Mouse (Mus musculus) lung, embryonic 14.5 days (tissue): ENCODE measurements at regions not wholly inside any gene's neighbourhood (a gene's known extent, or its start where the extent isn't known, plus 50 kb on each side); places are given as distances from the start of the nearest gene placed in this dataset.
A peak's percentile ranks its signal among the peaks of the same experiment; 100 is the strongest.

Experiments used
- ATAC-seq: fragments of 200-750 bp; cut with Nextera tagmentation; 2 replicates; pipeline ENCODE4 v1.8.0; 2017; ENCODE audit warnings: mild to moderate bottlenecking, moderate TSS enrichment, moderate library complexity; ENCODE audit not compliant: insufficient read depth
- DNase-seq: peaks from one replicate; pipeline ENCODE4 v3.0.0-alpha.2; 2015
- H3K27ac ChIP-seq: fragments of 300-500 bp; sonication (generic); 2 replicates; pipeline ENCODE4 v1.5.1; 2014; ENCODE audit warnings: low read depth, mild to moderate bottlenecking, moderate library complexity
- H3K27me3 ChIP-seq: fragments of 300-500 bp; sonication (generic); 2 replicates; pipeline ENCODE4 v1.6.1; 2014; ENCODE audit warnings: low read length, control low read depth; ENCODE audit not compliant: insufficient read depth
- H3K36me3 ChIP-seq: fragments of 300-500 bp; sonication (generic); 2 replicates; pipeline ENCODE4 v1.6.1; 2014; ENCODE audit warnings: control low read depth; ENCODE audit not compliant: insufficient read depth
- H3K4me1 ChIP-seq: fragments of 300-500 bp; sonication (generic); 2 replicates; pipeline ENCODE4 v1.6.1; 2014; ENCODE audit warnings: antibody characterized with exemption, control low read depth; ENCODE audit not compliant: insufficient read depth
- H3K4me2 ChIP-seq: fragments of 300-500 bp; sonication (generic); 2 replicates; pipeline ENCODE4 v1.6.1; 2014; ENCODE audit warnings: mild to moderate bottlenecking
- H3K4me3 ChIP-seq: fragments of 300-500 bp; sonication (generic); 2 replicates; pipeline ENCODE4 v1.5.1; 2014; ENCODE audit warnings: low read depth, low read length
- H3K9ac ChIP-seq: fragments of 300-500 bp; sonication (generic); 2 replicates; pipeline ENCODE4 v1.6.1; 2014
- H3K9me3 ChIP-seq: fragments of 300-500 bp; sonication (generic); 2 replicates; pipeline ENCODE4 v1.6.1; 2016; ENCODE audit warnings: low read depth, low read length, control low read depth
- CTCF ChIP-seq: IDR thresholded peaks from 2 replicates; pipeline ENCODE4 v1.5.1; 2016; ENCODE audit warnings: antibody characterized with exemption, low read depth
- WGBS: fragments of 180-500 bp; shearing (Covaris S2); extraction: QIAGEN DNeasy Blood & Tissue Kit; methylation state at CpG from one replicate; pipeline ENCODE4 v1.1.7; 2014; 5-methylcytosine and 5-hydroxymethylcytosine counted together

- Histone ChIP-seq H3K4me2 (no peak overlapping the region), H3K4me3 (no peak overlapping the region), H3K27me3 (no peaks in the 10 kb centered on the region), H3K9ac (no peak overlapping the region), H3K4me1 (no peaks in the 10 kb centered on the region), H3K27ac (no peak overlapping the region), H3K36me3 (no peaks in the 10 kb centered on the region), H3K9me3 (no peaks in the 10 kb centered on the region)
- 78% methylated on average over 1 of the region's 1 CpGs for WGBS
- ATAC-seq (no peak), DNase-seq (no peak)
- no peak for TF ChIP-seq CTCF
Observed at GRCm38 (mm10) chr14:101067082-101067481, 133.0 kb downstream of the Prr30 start.

GRCm38 (mm10) chr14:101056874-101057273 lies 143.3 kb downstream of the Prr30 start:
- TF ChIP-seq CTCF, result no peak
- H3K9ac ChIP-seq, result no peak overlapping the region
- WGBS, result 85% methylated on average over 2 of the region's 2 CpGs
- H3K9me3 ChIP-seq, result no peaks in the 10 kb centered on the region
- no peak overlapping the region for H3K4me2 ChIP-seq
- H3K27me3 ChIP-seq, result no peaks in the 10 kb centered on the region
- no peak for DNase-seq
- no peak overlapping the region for H3K4me3 ChIP-seq
- ATAC-seq, result no peak
- no peaks in the 10 kb centered on the region for H3K36me3 ChIP-seq
- no peaks in the 10 kb centered on the region for H3K4me1 ChIP-seq
- no peak overlapping the region for H3K27ac ChIP-seq

- H3K36me3 ChIP-seq, result no peaks in the 10 kb centered on the region
- no peaks in the 10 kb centered on the region for H3K27me3 ChIP-seq
- no peak overlapping the region for H3K9ac ChIP-seq
- no peaks in the 10 kb centered on the region for H3K4me1 ChIP-seq
- H3K4me2 ChIP-seq, result no peak overlapping the region
- H3K4me3 ChIP-seq, result no peak overlapping the region
- DNase-seq (peak; percentile 48), ATAC-seq (peak; percentile 79)
- 10% methylated on average over 3 of the region's 3 CpGs for WGBS
- H3K27ac ChIP-seq, result no peak overlapping the region
- TF ChIP-seq CTCF, result no peak
- no peaks in the 10 kb centered on the region for H3K9me3 ChIP-seq
Observed at GRCm38 (mm10) chr14:101055915-101056314, 144.2 kb downstream of the Prr30 start.

GRCm38 (mm10) chr14:101054786-101055185 lies 145.3 kb downstream of the Prr30 start:
- no peak overlapping the region for H3K4me3 ChIP-seq
- H3K27me3 ChIP-seq, result no peaks in the 10 kb centered on the region
- H3K9me3 ChIP-seq, result no peaks in the 10 kb centered on the region
- no peak overlapping the region for H3K4me2 ChIP-seq
- no peak for TF ChIP-seq CTCF
- no peak overlapping the region for H3K9ac ChIP-seq
- H3K36me3 ChIP-seq, result no peaks in the 10 kb centered on the region
- H3K27ac ChIP-seq, result no peak overlapping the region
- WGBS, result 71% methylated on average over 4 of the region's 4 CpGs
- H3K4me1 ChIP-seq, result no peaks in the 10 kb centered on the region
- ATAC-seq, result no peak
- DNase-seq, result no peak

GRCm38 (mm10) chr14:101052760-101053159 lies 147.4 kb downstream of the Prr30 start:
- Histone ChIP-seq H3K9me3 (no peaks in the 10 kb centered on the region), H3K36me3 (no peaks in the 10 kb centered on the region), H3K4me3 (no peak overlapping the region), H3K4me1 (no peaks in the 10 kb centered on the region), H3K9ac (no peak overlapping the region), H3K27me3 (no peaks in the 10 kb centered on the region), H3K27ac (no peak overlapping the region), H3K4me2 (no peak overlapping the region)
- ATAC-seq (no peak), DNase-seq (no peak)
- WGBS, result 71% methylated on average over 2 of the region's 2 CpGs
- TF ChIP-seq CTCF, result no peak

- no peaks in the 10 kb centered on the region for H3K27me3 ChIP-seq
- no peak overlapping the region for H3K9ac ChIP-seq
- no peaks in the 10 kb centered on the region for H3K36me3 ChIP-seq
- H3K4me2 ChIP-seq, result no peak overlapping the region
- H3K4me3 ChIP-seq, result no peak overlapping the region
- no peaks in the 10 kb centered on the region for H3K9me3 ChIP-seq
- H3K4me1 ChIP-seq, result no peaks in the 10 kb centered on the region
- WGBS, result 71% methylated on average over 2 of the region's 2 CpGs
- ATAC-seq (no peak), DNase-seq (no peak)
- TF ChIP-seq CTCF, result no peak
- no peak overlapping the region for H3K27ac ChIP-seq
Observed at GRCm38 (mm10) chr14:101050212-101050611, 149.9 kb downstream of the Prr30 start.

GRCm38 (mm10) chr14:101049664-101050203 lies 150.4 kb downstream of the Prr30 start:
- no peak for TF ChIP-seq CTCF
- no peak overlapping the region for H3K27ac ChIP-seq
- ATAC-seq, result no peak
- no peak overlapping the region for H3K9ac ChIP-seq
- H3K4me1 ChIP-seq, result no peaks in the 10 kb centered on the region
- H3K4me3 ChIP-seq, result no peak overlapping the region
- no peaks in the 10 kb centered on the region for H3K9me3 ChIP-seq
- 68% methylated on average over 4 of the region's 4 CpGs for WGBS
- H3K27me3 ChIP-seq, result no peaks in the 10 kb centered on the region
- H3K36me3 ChIP-seq, result no peaks in the 10 kb centered on the region
- H3K4me2 ChIP-seq, result no peak overlapping the region
- DNase-seq, result no peak

- TF ChIP-seq CTCF, result no peak
- H3K36me3 ChIP-seq, result no peaks in the 10 kb centered on the region
- no peak overlapping the region for H3K4me2 ChIP-seq
- H3K9me3 ChIP-seq, result no peaks in the 10 kb centered on the region
- H3K4me3 ChIP-seq, result no peak overlapping the region
- 51% methylated on average over 4 of the region's 4 CpGs for WGBS
- no peak for ATAC-seq
- no peak for DNase-seq
- H3K4me1 ChIP-seq, result no peaks in the 10 kb centered on the region
- H3K27ac ChIP-seq, result no peak overlapping the region
- no peaks in the 10 kb centered on the region for H3K27me3 ChIP-seq
- H3K9ac ChIP-seq, result no peak overlapping the region
Observed at GRCm38 (mm10) chr14:101043494-101043893, 156.6 kb downstream of the Prr30 start.
